Mouse (Mus musculus): ENCODE measurements around the gene Ghrl. TPM values are rescaled to one million over a fixed set of nuclear protein-coding genes. Genes with fewer than 3 reads are reported as not detected.
"Not testable (repeated sequence)": the region's sequence is repeated elsewhere in the genome, so short reads cannot be mapped to it uniquely, and the experiment has no call there.

The Ghrl gene
- polyA plus RNA-seq, 1 experiment from 2014 or later = 169 TPM

DNA sequence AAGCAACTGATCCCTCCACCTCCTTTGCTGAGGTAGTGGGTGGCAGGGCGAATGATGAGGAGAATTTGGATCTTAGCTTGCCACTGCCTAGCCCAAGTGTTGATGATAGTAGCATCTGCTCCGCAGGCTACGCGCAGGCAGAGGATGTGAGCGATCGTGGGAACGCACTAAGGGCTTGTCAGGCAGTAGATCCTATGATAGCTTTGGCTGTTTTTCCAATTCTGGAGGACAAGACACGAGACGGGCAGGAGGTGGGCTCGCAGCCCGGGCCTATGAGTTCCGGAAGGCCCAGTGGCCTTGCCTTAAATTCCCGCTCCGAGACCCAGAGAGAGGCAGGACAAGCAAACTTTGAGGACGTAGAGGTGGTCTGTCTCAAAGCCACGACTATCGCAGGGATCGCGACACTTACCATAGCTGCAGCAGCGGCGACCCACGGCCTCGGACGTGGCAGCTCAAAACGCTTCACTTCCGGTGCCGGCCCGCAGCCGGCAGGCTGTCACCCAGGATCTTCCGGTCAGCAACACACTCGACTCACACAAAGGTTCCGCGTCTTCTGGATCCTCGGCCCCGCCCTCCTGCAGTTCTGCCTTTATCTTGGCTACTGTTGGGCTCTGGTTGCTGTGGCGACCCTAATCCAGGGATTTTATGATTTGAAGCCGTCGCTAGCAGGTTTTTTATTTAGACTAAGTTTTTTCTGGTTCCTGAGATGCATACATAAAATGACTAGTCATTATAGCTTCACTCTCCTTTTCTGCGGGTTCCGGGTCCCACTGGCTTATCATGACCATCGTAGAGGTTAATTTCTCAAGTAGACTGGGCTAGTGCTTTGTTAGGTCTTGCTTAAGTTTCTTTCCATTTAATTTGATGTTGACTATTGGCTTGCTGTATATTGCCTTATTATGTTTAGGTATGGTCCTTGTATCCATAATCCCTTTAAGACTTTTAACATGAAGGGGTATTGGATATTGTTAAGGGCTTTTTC is 20.8 kb upstream of the Ghrl start, which contains the start of gene Sec13:
Gene Sec13, minus strand, starts transcription at position 508 of the 982 bp plus-strand sequence.
- Histone ChIP-seq H3K4me3 (ENCODE audit: low read length) (peak within 1 kb of the TSS; percentile 84), H3K4me1 (ENCODE audit: control insufficient read depth, insufficient read depth, low read length) (peaks cover 9% of the 10 kb centered on the region; the same call in 1 of the 2 replicates), H3K4me2 (ENCODE audit: low read depth, low read length) (peak within 1 kb of the TSS; percentile 77), H3K9ac (ENCODE audit: low read depth, low read length) (peak within 1 kb of the TSS; percentile 89), H3K36me3 (ENCODE audit: control insufficient read depth, insufficient read depth, low read length) (peaks cover 8% of the 10 kb centered on the region), H3K9me3 (ENCODE audit: control insufficient read depth, low read length) (no peaks in the 10 kb centered on the region), H3K27ac (ENCODE audit: low read length) (peak within 1 kb of the TSS; percentile 50; the same call in 1 of the 2 replicates), H3K27me3 (replicated peaks; ENCODE audit: control insufficient read depth, insufficient read depth, low read length) (no peaks in the 10 kb centered on the region)
- ATAC-seq = peak; percentile 50
- WGBS = 7% methylated on average over 41 of the region's 41 CpGs

DNA sequence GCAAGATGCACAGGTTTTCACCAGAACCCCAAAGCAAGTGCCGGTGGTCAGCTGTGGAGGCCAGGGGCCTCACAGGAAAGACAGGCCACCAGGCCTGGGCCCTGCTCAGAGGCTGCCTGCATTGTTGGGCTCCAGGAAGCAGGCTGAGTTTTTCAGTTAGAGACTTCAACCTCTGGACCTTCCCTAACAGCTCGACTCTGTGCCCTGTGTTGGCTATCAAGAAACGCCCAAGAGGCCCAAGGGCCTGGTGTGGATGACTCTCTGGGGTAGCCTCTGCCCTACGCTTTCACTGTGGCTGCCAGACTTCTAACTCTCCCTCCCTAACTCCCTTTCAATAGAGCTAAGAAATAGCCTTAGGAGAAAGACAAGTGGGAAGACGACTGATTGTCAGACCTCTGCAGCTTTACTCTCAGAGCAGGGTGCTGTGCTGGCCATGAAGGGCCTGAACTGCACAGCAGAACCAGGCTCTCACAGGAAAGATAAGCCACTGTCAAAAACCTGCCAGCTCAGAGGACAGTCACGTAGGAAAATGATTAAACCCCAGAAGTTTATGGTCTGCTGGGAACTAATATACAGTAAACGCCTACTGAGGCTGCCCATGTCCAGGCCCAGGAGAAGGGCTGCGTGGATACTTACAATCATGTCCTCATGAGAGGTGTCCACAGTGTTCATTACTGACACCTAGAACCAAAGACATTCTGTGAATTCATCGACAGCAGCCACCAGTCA is 17.8 kb upstream of the Ghrl start:
- Histone ChIP-seq H3K27ac (ENCODE audit: low read length) (peak overlapping the region; percentile 72), H3K27me3 (replicated peaks; ENCODE audit: control insufficient read depth, insufficient read depth, low read length) (no peaks in the 10 kb centered on the region), H3K4me2 (ENCODE audit: low read depth, low read length) (peak overlapping the region; percentile 26), H3K9me3 (ENCODE audit: control insufficient read depth, low read length) (no peaks in the 10 kb centered on the region), H3K4me1 (ENCODE audit: control insufficient read depth, insufficient read depth, low read length) (peaks cover 9% of the 10 kb centered on the region; the same call in 1 of the 2 replicates), H3K36me3 (ENCODE audit: control insufficient read depth, insufficient read depth, low read length) (peaks cover 10% of the 10 kb centered on the region), H3K4me3 (ENCODE audit: low read length) (no peak overlapping the region), H3K9ac (ENCODE audit: low read depth, low read length) (peak overlapping the region; percentile 18; the same call in 1 of the 2 replicates)
- WGBS = 76% methylated on average over 9 of the region's 9 CpGs
- peak; percentile 95 for ATAC-seq

DNA sequence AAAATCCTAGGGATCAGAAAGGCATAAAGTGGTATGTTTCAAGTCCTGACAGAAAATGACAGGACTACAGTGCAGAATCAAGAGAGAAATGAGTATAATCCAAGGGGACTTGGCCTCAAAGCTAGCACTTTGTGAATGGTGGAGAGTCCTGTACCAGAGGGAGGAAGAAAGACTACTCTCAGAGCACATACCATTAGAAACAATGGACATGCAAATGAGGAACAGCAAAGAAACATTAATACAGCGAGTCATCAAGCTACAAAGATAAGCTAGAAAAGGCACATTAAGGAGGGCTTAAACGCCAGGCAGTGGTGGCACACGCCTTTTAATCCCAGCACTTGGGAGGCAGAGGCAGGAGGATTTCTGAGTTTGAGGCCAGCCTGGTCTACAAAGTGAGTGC is 11.6 kb upstream of the Ghrl start:
- H3K9me3 ChIP-seq (ENCODE audit: control insufficient read depth, low read length) = no peaks in the 10 kb centered on the region
- H3K36me3 ChIP-seq (ENCODE audit: control insufficient read depth, insufficient read depth, low read length) = peaks cover 45% of the 10 kb centered on the region
- no peak overlapping the region for H3K9ac ChIP-seq (ENCODE audit: low read depth, low read length)
- ATAC-seq = no peak
- H3K27me3 ChIP-seq (replicated peaks; ENCODE audit: control insufficient read depth, insufficient read depth, low read length) = no peaks in the 10 kb centered on the region
- no peak overlapping the region for H3K4me2 ChIP-seq (ENCODE audit: low read depth, low read length)
- H3K4me3 ChIP-seq (ENCODE audit: low read length) = no peak overlapping the region
- WGBS = 92% methylated on average over 3 of the region's 3 CpGs
- H3K4me1 ChIP-seq (ENCODE audit: control insufficient read depth, insufficient read depth, low read length) = no peaks in the 10 kb centered on the region
- no peak overlapping the region for H3K27ac ChIP-seq (ENCODE audit: low read length)

GRCm38 (mm10) chr6:113728181-113728580 is 8.5 kb upstream of the Ghrl start:
- Histone ChIP-seq H3K36me3 (ENCODE audit: control insufficient read depth, insufficient read depth, low read length) (peaks cover 35% of the 10 kb centered on the region), H3K27me3 (replicated peaks; ENCODE audit: control insufficient read depth, insufficient read depth, low read length) (no peaks in the 10 kb centered on the region), H3K9ac (ENCODE audit: low read depth, low read length) (no peak overlapping the region), H3K27ac (ENCODE audit: low read length) (no peak overlapping the region), H3K4me2 (ENCODE audit: low read depth, low read length) (no peak overlapping the region), H3K9me3 (ENCODE audit: control insufficient read depth, low read length) (no peaks in the 10 kb centered on the region), H3K4me1 (ENCODE audit: control insufficient read depth, insufficient read depth, low read length) (no peaks in the 10 kb centered on the region), H3K4me3 (ENCODE audit: low read length) (no peak overlapping the region)
- no peak for ATAC-seq
- 89% methylated on average over 7 of the region's 7 CpGs for WGBS

DNA sequence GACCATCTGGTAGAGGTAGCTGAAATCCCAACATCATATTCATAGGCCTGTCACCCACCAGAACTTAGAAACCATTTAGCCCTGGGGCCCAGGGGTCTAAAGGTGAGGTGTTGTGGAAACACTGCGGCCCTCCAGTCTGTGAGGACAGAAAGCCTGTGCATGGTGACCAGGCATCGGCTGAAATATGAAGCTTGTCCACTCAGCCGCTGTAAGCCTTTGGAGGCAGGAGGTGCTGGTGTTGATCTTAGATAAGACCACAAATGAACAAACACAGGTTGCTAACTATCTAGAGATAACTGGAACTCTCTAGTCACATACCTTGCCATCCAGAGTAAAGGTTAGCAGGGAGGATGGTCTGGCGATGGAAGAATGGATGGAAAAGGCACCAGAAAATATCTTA is 1.4 kb upstream of the Ghrl start:
- ATAC-seq = peak; percentile 14; the same call in 1 of the 2 replicates
- WGBS = 62% methylated on average over 4 of the region's 4 CpGs

GRCm38 (mm10) chr6:113717541-113717940 is 2.1 kb downstream of the Ghrl start:
- H3K4me1 ChIP-seq (ENCODE audit: control insufficient read depth, insufficient read depth, low read length) = peaks cover 9% of the 10 kb centered on the region; the same call in 1 of the 2 replicates
- H3K9ac ChIP-seq (ENCODE audit: low read depth, low read length) = no peak overlapping the region
- WGBS = 88% methylated on average over 3 of the region's 3 CpGs
- H3K36me3 ChIP-seq (ENCODE audit: control insufficient read depth, insufficient read depth, low read length) = peaks cover 3% of the 10 kb centered on the region
- no peak overlapping the region for H3K4me2 ChIP-seq (ENCODE audit: low read depth, low read length)
- H3K4me3 ChIP-seq (ENCODE audit: low read length) = no peak overlapping the region
- no peak overlapping the region for H3K27ac ChIP-seq (ENCODE audit: low read length)
- H3K27me3 ChIP-seq (replicated peaks; ENCODE audit: control insufficient read depth, insufficient read depth, low read length) = no peaks in the 10 kb centered on the region
- H3K9me3 ChIP-seq (ENCODE audit: control insufficient read depth, low read length) = no peaks in the 10 kb centered on the region
- ATAC-seq = no peak

More for the DNA sequence above, 1.4 kb upstream of the Ghrl start:
- no peak overlapping the region for H3K4me3 ChIP-seq (ENCODE audit: low read length)
- H3K27ac ChIP-seq (ENCODE audit: low read length) = no peak overlapping the region
- H3K9ac ChIP-seq (ENCODE audit: low read depth, low read length) = no peak overlapping the region
- no peaks in the 10 kb centered on the region for H3K27me3 ChIP-seq (replicated peaks; ENCODE audit: control insufficient read depth, insufficient read depth, low read length)
- H3K36me3 ChIP-seq (ENCODE audit: control insufficient read depth, insufficient read depth, low read length) = no peaks in the 10 kb centered on the region; the same call in 1 of the 2 replicates
- no peak overlapping the region for H3K4me2 ChIP-seq (ENCODE audit: low read depth, low read length)
- H3K4me1 ChIP-seq (ENCODE audit: control insufficient read depth, insufficient read depth, low read length) = no peaks in the 10 kb centered on the region
- H3K9me3 ChIP-seq (ENCODE audit: control insufficient read depth, low read length) = no peaks in the 10 kb centered on the region

- H3K27me3 ChIP-seq (replicated peaks; ENCODE audit: control insufficient read depth, insufficient read depth, low read length) = no peaks in the 10 kb centered on the region
- peak; percentile 68 for ATAC-seq
- WGBS = 53% methylated on average over 1 of the region's 1 CpGs
- H3K4me2 ChIP-seq (ENCODE audit: low read depth, low read length) = no peak overlapping the region
- H3K4me1 ChIP-seq (ENCODE audit: control insufficient read depth, insufficient read depth, low read length) = peaks cover 10% of the 10 kb centered on the region; the same call in 1 of the 2 replicates
- H3K9ac ChIP-seq (ENCODE audit: low read depth, low read length) = no peak overlapping the region
- H3K27ac ChIP-seq (ENCODE audit: low read length) = peak overlapping the region; percentile 19; the same call in 1 of the 2 replicates
- peaks cover 4% of the 10 kb centered on the region for H3K36me3 ChIP-seq (ENCODE audit: control insufficient read depth, insufficient read depth, low read length)
- no peaks in the 10 kb centered on the region for H3K9me3 ChIP-seq (ENCODE audit: control insufficient read depth, low read length)
- no peak overlapping the region for H3K4me3 ChIP-seq (ENCODE audit: low read length)
These were observed 4.9 kb downstream of the Ghrl start for GRCm38 (mm10) chr6:113714797-113715196.

DNA sequence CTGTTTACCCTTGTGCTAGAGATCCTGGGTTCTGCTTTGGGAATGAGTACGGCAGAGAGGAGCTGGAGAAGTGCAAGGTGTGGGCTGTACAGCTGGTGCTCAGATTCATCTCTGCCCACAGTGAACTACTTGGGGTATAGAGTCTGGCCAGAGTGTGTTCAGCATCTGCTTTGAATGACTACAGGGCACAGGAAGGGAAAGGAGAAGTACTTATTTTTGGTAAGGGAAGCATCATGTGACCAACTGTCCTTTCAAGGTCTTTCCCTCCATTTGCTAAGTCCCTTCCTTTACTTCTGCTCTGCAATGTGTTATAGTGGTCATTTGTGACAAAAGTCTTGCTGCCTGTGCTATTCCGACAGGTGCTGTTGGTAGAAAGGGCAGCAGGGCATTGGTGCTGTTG is 5.4 kb downstream of the Ghrl start:
- 80% methylated on average over 2 of the region's 2 CpGs for WGBS
- Histone ChIP-seq H3K27me3 (replicated peaks; ENCODE audit: control insufficient read depth, insufficient read depth, low read length) (no peaks in the 10 kb centered on the region), H3K4me1 (ENCODE audit: control insufficient read depth, insufficient read depth, low read length) (peaks cover 10% of the 10 kb centered on the region; the same call in 1 of the 2 replicates), H3K9me3 (ENCODE audit: control insufficient read depth, low read length) (no peaks in the 10 kb centered on the region), H3K27ac (ENCODE audit: low read length) (peak overlapping the region; percentile 19; the same call in 1 of the 2 replicates), H3K4me2 (ENCODE audit: low read depth, low read length) (no peak overlapping the region), H3K4me3 (ENCODE audit: low read length) (no peak overlapping the region), H3K36me3 (ENCODE audit: control insufficient read depth, insufficient read depth, low read length) (peaks cover 9% of the 10 kb centered on the region), H3K9ac (ENCODE audit: low read depth, low read length) (no peak overlapping the region)
- ATAC-seq = no peak

- not testable (repeated sequence) for H3K27ac ChIP-seq (ENCODE audit: low read length); H3K4me3 ChIP-seq (ENCODE audit: low read length); H3K9ac ChIP-seq (ENCODE audit: low read depth, low read length); H3K4me2 ChIP-seq (ENCODE audit: low read depth, low read length); H3K27me3 ChIP-seq (replicated peaks; ENCODE audit: control insufficient read depth, insufficient read depth, low read length); ATAC-seq; H3K9me3 ChIP-seq (ENCODE audit: control insufficient read depth, low read length)
- 83% methylated on average over 4 of the region's 5 CpGs for WGBS
- Histone ChIP-seq H3K36me3 (ENCODE audit: control insufficient read depth, insufficient read depth, low read length) (peaks cover 17% of the 10 kb centered on the region), H3K4me1 (ENCODE audit: control insufficient read depth, insufficient read depth, low read length) (peaks cover 10% of the 10 kb centered on the region; the same call in 1 of the 2 replicates)
These were observed 6.3 kb downstream of the Ghrl start for GRCm38 (mm10) chr6:113713389-113713788.

Measured in intestine, embryonic 16.5 days (tissue).